12 mouse cellular contexts compared by ENCODE assay signal in genomic region chrX:12312534-12312933, GRCm38 (mm10).
DNase-seq lines count a peak whose midpoint lies in the region; ATAC-seq and TF ChIP-seq lines count a peak whose summit lies in the region.
"Had no signal": no experiment of that assay in that cellular context is flagged by ENCODE, and none has a peak within 500 bp of the region (broad histone marks: within the 10 kb centered on the region; RNA-seq: fewer than 3 reads in every experiment).

No protein-coding gene starts in this region.

- peak; percentile 4 for DNase-seq in lung, adult 2 months
- DNase-seq in lung, postnatal 25 days (ENCODE audit: low spot score) = no peak
- DNase-seq in yolk sac, embryonic 10.5 days (ENCODE audit: low spot score) = peak; percentile 55
- no peak for DNase-seq in ovary, adult 18-20 months (ENCODE audit: low spot score)
- DNase-seq in layer of hippocampus, adult 8-10 months (ENCODE audit: low spot score in 2 of 2) = no peak
- DNase-seq: cerebellum, adult 11 months had no signal

- peak; percentile 26; the same call in 1 of the 2 replicates for ATAC-seq in heart, embryonic 11.5 days (replicated peaks; ENCODE audit: insufficient number of reproducible peaks, low FRiP score, low TSS enrichment)
- peak; percentile 20; the same call in 1 of the 2 replicates for ATAC-seq in lung, embryonic 16.5 days (ENCODE audit: low read depth)
- no peak for ATAC-seq in neural tube, embryonic 15.5 days (ENCODE audit: low FRiP score)

- no peak for TF ChIP-seq POLR2A in lung, adult 2 months (IDR thresholded peaks at IDR 0.05; ENCODE audit: borderline replicate concordance, extremely low read depth, low read depth, low read length)

- H3K4me1 ChIP-seq in lung, adult 2 months (ENCODE audit: control insufficient read depth, insufficient read depth, low read length) = no peaks in the 10 kb centered on the region
- H3K4me1 ChIP-seq in heart, embryonic 11.5 days (ENCODE audit: control insufficient read depth, insufficient read depth, low read length) = no peaks in the 10 kb centered on the region
- H3K4me1 ChIP-seq in lung, embryonic 16.5 days (replicated peaks; ENCODE audit: control insufficient read depth, insufficient read depth, low read length) = no peaks in the 10 kb centered on the region
- no peaks in the 10 kb centered on the region for H3K4me1 ChIP-seq in neural tube, embryonic 15.5 days
- H3K4me1 ChIP-seq: hindbrain, embryonic 10.5 days had no signal

- H3K9me3 ChIP-seq in heart, embryonic 11.5 days (replicated peaks; ENCODE audit: control insufficient read depth, low read length) = no peaks in the 10 kb centered on the region
- H3K9me3 ChIP-seq in lung, embryonic 16.5 days (ENCODE audit: control insufficient read depth, low read length) = no peaks in the 10 kb centered on the region
- no peaks in the 10 kb centered on the region for H3K9me3 ChIP-seq in neural tube, embryonic 15.5 days (replicated peaks)
- H3K9me3 ChIP-seq: hindbrain, embryonic 10.5 days had no signal

- no peak for TF ChIP-seq CTCF in lung, adult 2 months (IDR thresholded peaks at IDR 0.05; ENCODE audit: insufficient read depth, low read length)

- WGBS in lung, adult 2 months = 62% methylated on average over 5 of the region's 5 CpGs
- WGBS in heart, embryonic 11.5 days (ENCODE audit: insufficient replicate concordance) = 40% methylated on average over 5 of the region's 5 CpGs
- WGBS in lung, embryonic 16.5 days = 37% methylated on average over 5 of the region's 5 CpGs
- WGBS in neural tube, embryonic 15.5 days = 87% methylated on average over 5 of the region's 5 CpGs

- no peaks in the 10 kb centered on the region for H3K27me3 ChIP-seq in heart, embryonic 11.5 days (ENCODE audit: control insufficient read depth, insufficient read depth, low read length)
- H3K27me3 ChIP-seq in lung, embryonic 16.5 days (ENCODE audit: control insufficient read depth, insufficient read depth, low read depth, low read length) = no peaks in the 10 kb centered on the region
- H3K27me3 ChIP-seq in neural tube, embryonic 15.5 days (replicated peaks) = no peaks in the 10 kb centered on the region

- no peak overlapping the region for H3K4me2 ChIP-seq in heart, embryonic 11.5 days
- H3K4me2 ChIP-seq in lung, embryonic 16.5 days (ENCODE audit: low read depth, low read length) = no peak overlapping the region
- no peak overlapping the region for H3K4me2 ChIP-seq in neural tube, embryonic 15.5 days
- H3K4me2 ChIP-seq: midbrain, embryonic 11.5 days had no signal

- no peak overlapping the region for H3K9ac ChIP-seq in heart, embryonic 11.5 days (ENCODE audit: low read depth, low read length)
- no peak overlapping the region for H3K9ac ChIP-seq in lung, embryonic 16.5 days (ENCODE audit: low read length)
- no peak overlapping the region for H3K9ac ChIP-seq in neural tube, embryonic 15.5 days (replicated peaks)

- no peak overlapping the region for H3K4me3 ChIP-seq in lung, adult 2 months (replicated peaks; ENCODE audit: extremely low read depth, low read depth, low read length)
- no peak overlapping the region for H3K4me3 ChIP-seq in heart, embryonic 11.5 days (ENCODE audit: low read depth, low read length)
- no peak overlapping the region for H3K4me3 ChIP-seq in lung, embryonic 16.5 days (ENCODE audit: low read length)
- H3K4me3 ChIP-seq in neural tube, embryonic 15.5 days (replicated peaks) = no peak overlapping the region
- H3K4me3 ChIP-seq: hindbrain, embryonic 10.5 days had no signal

- no peak overlapping the region for H3K27ac ChIP-seq in heart, embryonic 11.5 days (ENCODE audit: low read depth, low read length)
- H3K27ac ChIP-seq in lung, embryonic 16.5 days (ENCODE audit: low read length) = no peak overlapping the region
- H3K27ac ChIP-seq in neural tube, embryonic 15.5 days (replicated peaks) = no peak overlapping the region
- H3K27ac ChIP-seq: hindbrain, embryonic 10.5 days; kidney, postnatal 0 days had no signal

- no peaks in the 10 kb centered on the region for H3K36me3 ChIP-seq in heart, embryonic 11.5 days (ENCODE audit: control insufficient read depth, insufficient read depth, low read length)
- H3K36me3 ChIP-seq in lung, embryonic 16.5 days (ENCODE audit: control insufficient read depth, insufficient read depth, low read length) = no peaks in the 10 kb centered on the region
- H3K36me3 ChIP-seq in neural tube, embryonic 15.5 days = no peaks in the 10 kb centered on the region
- H3K36me3 ChIP-seq: hindbrain, embryonic 10.5 days had no signal

Comparison
In these comparisons a context has a peak if more than half of its experiments do, and no peak if none do; other contexts are left out.
1. DNase-seq: peak in lung, adult 2 months (single experiment) and yolk sac, embryonic 10.5 days (single experiment); none in lung, postnatal 25 days (single experiment), ovary, adult 18-20 months (single experiment) and layer of hippocampus, adult 8-10 months (0 of 2).